Comparison of ENCODE assay signal across 19 mouse cellular contexts in the genomic region with DNA sequence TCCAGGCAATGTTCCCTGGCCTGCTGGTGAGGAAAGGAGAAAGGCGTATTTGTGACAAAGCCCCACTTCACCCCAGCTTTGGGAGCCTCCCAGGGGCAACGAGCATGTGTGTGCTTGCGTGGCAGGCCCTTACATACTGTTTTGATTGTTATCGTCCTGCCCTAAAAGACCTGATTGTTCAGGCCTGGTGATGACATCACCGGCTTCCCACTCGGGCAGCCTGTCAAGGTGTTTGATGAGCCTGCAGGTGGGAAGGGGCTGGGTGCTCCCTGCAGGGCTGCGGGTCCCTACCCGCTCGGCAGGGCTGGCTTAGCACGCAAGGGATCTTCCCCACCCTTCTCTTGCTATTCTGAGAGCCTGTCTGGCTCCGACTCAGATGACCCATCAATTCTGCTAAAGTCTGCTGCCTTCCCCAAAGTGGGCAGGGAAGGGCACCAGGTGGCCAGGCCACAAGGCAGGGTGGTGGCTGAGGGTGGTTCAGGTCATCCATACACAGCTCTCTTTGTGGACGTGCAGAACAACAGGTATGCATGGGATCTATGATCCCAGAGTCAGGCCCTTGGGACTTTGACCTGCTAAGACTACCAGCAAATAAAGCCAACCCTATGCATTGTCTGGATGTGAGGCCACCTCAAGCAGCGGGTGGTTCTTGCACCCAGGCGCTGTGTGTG.
A peak's percentile ranks its signal among the peaks of the same experiment; 100 is the strongest.
DNase-seq lines count a peak whose midpoint lies in the region; ATAC-seq lines count a peak whose summit lies in the region.
"Had no signal": no experiment of that assay in that cellular context is flagged by ENCODE, and none has a peak within 500 bp of the region (broad histone marks: within the 10 kb centered on the region; RNA-seq: fewer than 3 reads in every experiment).

No protein-coding gene starts in this region.

- 69% methylated on average over 14 of the region's 14 CpGs for WGBS in liver, embryonic 16.5 days (ENCODE audit: insufficient replicate concordance)
- 81% methylated on average over 14 of the region's 14 CpGs for WGBS in liver, embryonic 11.5 days
- WGBS in embryonic facial prominence, embryonic 14.5 days, result 64% methylated on average over 14 of the region's 14 CpGs
- WGBS in limb, embryonic 10.5 days, result 79% methylated on average over 14 of the region's 14 CpGs

- H3K9me3 ChIP-seq in liver, embryonic 16.5 days (replicated peaks; ENCODE audit: control insufficient read depth, low read length), result no peaks in the 10 kb centered on the region
- H3K9me3 ChIP-seq in liver, embryonic 11.5 days (ENCODE audit: control insufficient read depth, low read length), result no peaks in the 10 kb centered on the region
- no peaks in the 10 kb centered on the region for H3K9me3 ChIP-seq in embryonic facial prominence, embryonic 14.5 days (ENCODE audit: control insufficient read depth, low read length)
- H3K9me3 ChIP-seq in limb, embryonic 10.5 days (replicated peaks), result no peaks in the 10 kb centered on the region
- H3K9me3 ChIP-seq: heart, embryonic 15.5 days; hindbrain, embryonic 12.5 days; midbrain, embryonic 10.5 days had no signal

- no peak for DNase-seq in liver, embryonic 11.5 days (ENCODE audit: low spot score)
- DNase-seq in embryonic facial prominence, embryonic 14.5 days (ENCODE audit: low spot score), result peak; percentile 62
- peak; percentile 35 for DNase-seq in limb, embryonic 10.5 days (ENCODE audit: low spot score)
- DNase-seq in urinary bladder, adult 2 months (ENCODE audit: low spot score), result peak; percentile 39
- no peak for DNase-seq in spleen, postnatal 4 days (ENCODE audit: low spot score in 2 of 2)
- no peak for DNase-seq in B cell, adult 2 months
- DNase-seq: adrenal gland, adult 8-10 months; cerebellum, adult 2 months; heart, adult 18-20 months; kidney, adult 18-20 months; kidney, postnatal 25 days; layer of hippocampus, postnatal 36 days; right cerebral cortex, postnatal 4 days; thymus, postnatal 4 days had no signal

- no peak overlapping the region for H3K4me3 ChIP-seq in liver, embryonic 16.5 days (ENCODE audit: low read depth, low read length)
- no peak overlapping the region for H3K4me3 ChIP-seq in liver, embryonic 11.5 days (ENCODE audit: low read depth, low read length)
- no peak overlapping the region for H3K4me3 ChIP-seq in embryonic facial prominence, embryonic 14.5 days (ENCODE audit: low read depth, low read length)
- no peak overlapping the region for H3K4me3 ChIP-seq in limb, embryonic 10.5 days
- H3K4me3 ChIP-seq: heart, embryonic 15.5 days; hindbrain, embryonic 12.5 days; midbrain, embryonic 10.5 days had no signal

- H3K36me3 ChIP-seq in liver, embryonic 16.5 days (ENCODE audit: control insufficient read depth, insufficient read depth), result no peaks in the 10 kb centered on the region
- H3K36me3 ChIP-seq in liver, embryonic 11.5 days (ENCODE audit: control insufficient read depth, insufficient read depth, low read length), result no peaks in the 10 kb centered on the region
- no peaks in the 10 kb centered on the region for H3K36me3 ChIP-seq in embryonic facial prominence, embryonic 14.5 days (ENCODE audit: control insufficient read depth, insufficient read depth, low read length)
- no peaks in the 10 kb centered on the region for H3K36me3 ChIP-seq in limb, embryonic 10.5 days
- H3K36me3 ChIP-seq: heart, embryonic 15.5 days; hindbrain, embryonic 12.5 days; midbrain, embryonic 10.5 days had no signal

- H3K9ac ChIP-seq in liver, embryonic 16.5 days (ENCODE audit: low read depth, low read length), result no peak overlapping the region
- no peak overlapping the region for H3K9ac ChIP-seq in liver, embryonic 11.5 days (ENCODE audit: low read depth, low read length)
- H3K9ac ChIP-seq in embryonic facial prominence, embryonic 14.5 days (ENCODE audit: low read depth, low read length), result no peak overlapping the region
- H3K9ac ChIP-seq: heart, embryonic 15.5 days; hindbrain, embryonic 12.5 days had no signal

- H3K4me1 ChIP-seq in liver, embryonic 16.5 days (ENCODE audit: control insufficient read depth, low read depth, low read length), result no peaks in the 10 kb centered on the region
- H3K4me1 ChIP-seq in liver, embryonic 11.5 days (replicated peaks; ENCODE audit: control insufficient read depth, insufficient read depth, low read length), result no peaks in the 10 kb centered on the region
- H3K4me1 ChIP-seq in embryonic facial prominence, embryonic 14.5 days (ENCODE audit: control insufficient read depth, insufficient read depth, low read length), result peaks cover 41% of the 10 kb centered on the region
- H3K4me1 ChIP-seq in limb, embryonic 10.5 days, result peaks cover 56% of the 10 kb centered on the region

- no peaks in the 10 kb centered on the region for H3K27me3 ChIP-seq in liver, embryonic 16.5 days (ENCODE audit: control insufficient read depth, insufficient read depth, low read depth, low read length)
- H3K27me3 ChIP-seq in liver, embryonic 11.5 days (replicated peaks; ENCODE audit: control insufficient read depth, insufficient read depth, low read length), result no peaks in the 10 kb centered on the region
- no peaks in the 10 kb centered on the region for H3K27me3 ChIP-seq in embryonic facial prominence, embryonic 14.5 days (replicated peaks; ENCODE audit: control insufficient read depth, insufficient read depth, low read length)
- H3K27me3 ChIP-seq in limb, embryonic 10.5 days (ENCODE audit: low read depth, poor library complexity, severe bottlenecking), result no peaks in the 10 kb centered on the region
- H3K27me3 ChIP-seq: heart, embryonic 15.5 days had no signal

- peak; percentile 78 for ATAC-seq in liver, embryonic 16.5 days (ENCODE audit: low read depth)
- ATAC-seq in liver, embryonic 11.5 days (replicated peaks; ENCODE audit: low FRiP score), result no peak
- ATAC-seq in embryonic facial prominence, embryonic 14.5 days (ENCODE audit: low read depth), result peak; percentile 48; the same call in 1 of the 2 replicates
- no peak for ATAC-seq in granulocyte monocyte progenitor cell, adult 5-6 weeks (replicated peaks; ENCODE audit: poor library complexity, severe bottlenecking)

- H3K4me2 ChIP-seq in liver, embryonic 16.5 days (ENCODE audit: low read depth, low read length), result no peak overlapping the region
- no peak overlapping the region for H3K4me2 ChIP-seq in liver, embryonic 11.5 days
- H3K4me2 ChIP-seq in embryonic facial prominence, embryonic 14.5 days (ENCODE audit: low read depth, low read length), result no peak overlapping the region
- H3K4me2 ChIP-seq: heart, embryonic 15.5 days; hindbrain, embryonic 12.5 days had no signal

- H3K27ac ChIP-seq in liver, embryonic 16.5 days (ENCODE audit: low read length), result no peak overlapping the region
- H3K27ac ChIP-seq in liver, embryonic 11.5 days (ENCODE audit: low read depth, low read length), result no peak overlapping the region
- no peak overlapping the region; the same call in 1 of the 2 replicates for H3K27ac ChIP-seq in embryonic facial prominence, embryonic 14.5 days (replicated peaks; ENCODE audit: low read depth, low read length)
- H3K27ac ChIP-seq in limb, embryonic 10.5 days, result peak overlapping the region; percentile 71
- H3K27ac ChIP-seq: heart, embryonic 15.5 days; hindbrain, embryonic 12.5 days; midbrain, embryonic 10.5 days had no signal

Comparison
In these comparisons a context has a peak if more than half of its experiments do, and no peak if none do; other contexts are left out.
1. ATAC-seq: peak in liver, embryonic 16.5 days (single experiment) and embryonic facial prominence, embryonic 14.5 days (single experiment); none in liver, embryonic 11.5 days (single experiment) and granulocyte monocyte progenitor cell, adult 5-6 weeks (single experiment).
2. DNase-seq: peak in embryonic facial prominence, embryonic 14.5 days (single experiment), limb, embryonic 10.5 days (single experiment) and urinary bladder, adult 2 months (single experiment); none in liver, embryonic 11.5 days (single experiment), spleen, postnatal 4 days (0 of 2) and B cell, adult 2 months (0 of 2).